Mouse (Mus musculus): ENCODE data around the gene Pdk2.

DNA sequence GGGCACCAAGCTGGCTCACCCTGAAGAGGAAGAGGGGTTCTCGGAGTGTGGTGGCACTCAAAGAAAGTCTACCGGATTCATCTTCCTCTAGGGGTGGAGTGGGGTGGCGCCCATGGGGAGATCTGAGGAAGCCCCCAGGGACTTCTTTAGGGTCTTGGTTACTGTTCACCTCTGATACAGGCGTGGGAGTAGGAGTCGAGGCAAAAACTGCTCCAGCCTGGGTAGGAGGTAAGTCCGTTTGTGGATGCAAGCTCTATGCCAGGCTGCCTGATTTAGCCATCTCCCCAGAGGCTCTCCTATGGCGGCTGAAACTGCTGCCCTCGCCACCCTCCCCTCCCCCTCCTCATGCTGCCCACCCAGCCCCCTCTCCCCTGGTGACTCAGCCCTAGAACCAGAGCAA, 31.0 kb upstream of the Pdk2 start:
- TF ChIP-seq CTCF (IDR thresholded peaks at IDR 0.05; ENCODE audit: low read depth, low read length) (no peak), TAL1 (conservative IDR thresholded peaks at IDR 0.05; ENCODE audit: low read depth, low read length) (no peak), GATA1 (IDR thresholded peaks at IDR 0.05; ENCODE audit: borderline replicate concordance, low read length) (no peak), GATA2 (IDR thresholded peaks at IDR 0.05; ENCODE audit: borderline replicate concordance, low read depth, low read length) (no peak), POLR2AphosphoS5 (IDR thresholded peaks at IDR 0.05; ENCODE audit: insufficient replicate concordance, low read depth, low read length) (no peak)
